Mouse (Mus musculus): ENCODE results near the gene Pdcd4. TPM values are rescaled to one million over a fixed set of nuclear protein-coding genes. Genes with fewer than 3 reads are reported as not detected.

Gene Pdcd4
- polyA plus RNA-seq, 1 experiment from 2014 or later = 62.0 TPM

DNA sequence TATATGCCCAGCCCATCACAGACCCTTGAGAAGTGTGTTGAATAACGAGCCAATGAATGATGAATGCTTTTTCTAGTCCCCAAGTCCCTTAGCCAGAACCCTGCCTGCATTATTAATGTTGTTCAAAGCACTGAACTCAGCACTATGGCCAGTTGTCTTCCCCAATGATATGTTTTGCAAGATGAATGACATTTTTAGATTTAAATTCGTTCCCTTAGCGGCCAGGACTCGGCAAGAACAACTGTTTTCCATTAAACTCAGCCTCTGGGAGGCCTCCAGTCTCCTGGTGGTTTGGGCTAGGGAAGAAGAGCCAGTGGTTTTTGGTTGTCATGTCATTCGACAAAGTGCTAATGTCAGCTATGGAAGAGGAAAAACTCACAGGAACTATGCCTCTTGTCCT is 10.2 kb upstream of the Pdcd4 start:
- Histone ChIP-seq H3K4me2 (ENCODE audit: low read depth) (no peak overlapping the region), H3K4me3 (ENCODE audit: low read depth, low read length) (no peak overlapping the region), H3K9me3 (ENCODE audit: control insufficient read depth, low read length) (no peaks in the 10 kb centered on the region), H3K36me3 (ENCODE audit: control insufficient read depth, insufficient read depth, low read length) (no peaks in the 10 kb centered on the region), H3K9ac (ENCODE audit: low read length) (no peak overlapping the region), H3K4me1 (ENCODE audit: control insufficient read depth, insufficient read depth, low read length) (no peaks in the 10 kb centered on the region), H3K27ac (ENCODE audit: low read depth, low read length) (no peak overlapping the region), H3K27me3 (ENCODE audit: control insufficient read depth, insufficient read depth, low read length) (no peaks in the 10 kb centered on the region)
- no peak for ATAC-seq (ENCODE audit: insufficient read depth, low FRiP score, low TSS enrichment)
- 52% methylated on average over 5 of the region's 5 CpGs for WGBS
- DNase-seq (ENCODE audit: low spot score) = no peak

DNA sequence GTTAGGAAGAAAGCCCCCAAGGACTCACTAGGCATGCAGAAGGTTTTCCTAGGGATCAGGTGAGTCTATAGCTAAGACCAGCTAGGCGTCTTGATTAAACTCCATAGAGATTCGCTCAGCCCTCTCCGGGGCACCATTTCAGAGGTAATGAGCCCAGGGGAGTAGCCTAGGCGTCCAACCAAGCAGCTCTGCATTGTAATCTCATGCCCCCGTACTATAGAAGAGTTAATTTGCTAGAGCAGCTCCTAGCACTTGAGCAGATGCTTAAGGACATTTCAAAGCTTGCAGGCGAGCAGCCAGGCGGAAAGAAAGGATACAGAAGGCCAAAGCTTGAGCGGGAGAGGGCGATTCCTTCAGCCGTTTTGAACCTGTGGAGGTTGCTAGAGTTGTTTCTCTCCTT is 6.6 kb upstream of the Pdcd4 start:
- Histone ChIP-seq H3K4me2 (ENCODE audit: low read depth) (no peak overlapping the region), H3K9ac (ENCODE audit: low read length) (no peak overlapping the region), H3K9me3 (ENCODE audit: control insufficient read depth, low read length) (no peaks in the 10 kb centered on the region), H3K36me3 (ENCODE audit: control insufficient read depth, insufficient read depth, low read length) (no peaks in the 10 kb centered on the region), H3K4me3 (ENCODE audit: low read depth, low read length) (no peak overlapping the region), H3K27ac (ENCODE audit: low read depth, low read length) (no peak overlapping the region), H3K27me3 (ENCODE audit: control insufficient read depth, insufficient read depth, low read length) (no peaks in the 10 kb centered on the region), H3K4me1 (ENCODE audit: control insufficient read depth, insufficient read depth, low read length) (no peaks in the 10 kb centered on the region)
- ATAC-seq (ENCODE audit: insufficient read depth, low FRiP score, low TSS enrichment) = no peak
- no peak for DNase-seq (ENCODE audit: low spot score)
- WGBS = 63% methylated on average over 10 of the region's 10 CpGs

DNA sequence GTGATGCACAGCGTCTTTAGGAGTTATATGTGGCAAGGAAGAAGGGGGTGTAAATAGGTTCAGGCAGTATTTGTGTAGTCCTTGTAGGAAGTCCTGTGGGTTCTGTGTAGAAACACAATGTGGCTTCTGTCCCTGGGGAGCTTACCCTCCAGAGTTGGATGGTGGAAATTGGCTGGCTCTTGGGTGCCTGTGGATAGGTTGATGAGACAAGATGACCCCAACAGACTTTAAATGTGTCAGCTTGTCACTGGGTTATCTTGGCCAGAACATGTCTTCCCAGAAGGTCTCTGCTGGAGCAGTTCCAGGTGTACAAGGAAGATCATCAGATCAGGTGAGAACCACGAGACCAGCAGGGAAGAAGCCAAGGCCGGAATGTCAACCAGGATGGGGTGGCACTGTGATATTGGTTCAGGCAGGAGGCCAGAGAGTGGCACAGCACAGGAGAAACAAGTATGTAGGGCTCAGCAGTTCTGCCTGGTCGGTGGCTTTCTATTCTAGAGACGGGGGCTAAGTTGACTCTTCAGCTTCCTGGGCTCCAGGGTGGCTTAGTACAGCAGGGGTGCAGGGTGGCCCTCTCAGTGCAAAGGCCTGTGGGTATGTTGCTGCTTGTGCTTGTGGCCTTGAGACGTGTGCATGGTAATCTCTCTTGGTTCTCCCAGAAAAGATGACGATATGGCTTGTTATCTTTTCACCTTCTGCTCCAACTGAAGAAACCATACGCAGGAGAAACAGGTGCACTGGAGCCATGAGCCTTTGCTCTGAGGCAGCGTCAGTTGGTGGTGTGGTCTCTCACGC is 5.3 kb upstream of the Pdcd4 start:
- H3K36me3 ChIP-seq (ENCODE audit: control insufficient read depth, insufficient read depth, low read length) = no peaks in the 10 kb centered on the region
- H3K4me3 ChIP-seq (ENCODE audit: low read depth, low read length) = no peak overlapping the region
- no peak for ATAC-seq (ENCODE audit: insufficient read depth, low FRiP score, low TSS enrichment)
- no peak overlapping the region for H3K4me2 ChIP-seq (ENCODE audit: low read depth)
- H3K4me1 ChIP-seq (ENCODE audit: control insufficient read depth, insufficient read depth, low read length) = no peaks in the 10 kb centered on the region
- H3K9me3 ChIP-seq (ENCODE audit: control insufficient read depth, low read length) = no peaks in the 10 kb centered on the region
- no peak for DNase-seq (ENCODE audit: low spot score)
- H3K27me3 ChIP-seq (ENCODE audit: control insufficient read depth, insufficient read depth, low read length) = no peaks in the 10 kb centered on the region
- 90% methylated on average over 10 of the region's 10 CpGs for WGBS
- H3K9ac ChIP-seq (ENCODE audit: low read length) = no peak overlapping the region
- H3K27ac ChIP-seq (ENCODE audit: low read depth, low read length) = no peak overlapping the region

DNA sequence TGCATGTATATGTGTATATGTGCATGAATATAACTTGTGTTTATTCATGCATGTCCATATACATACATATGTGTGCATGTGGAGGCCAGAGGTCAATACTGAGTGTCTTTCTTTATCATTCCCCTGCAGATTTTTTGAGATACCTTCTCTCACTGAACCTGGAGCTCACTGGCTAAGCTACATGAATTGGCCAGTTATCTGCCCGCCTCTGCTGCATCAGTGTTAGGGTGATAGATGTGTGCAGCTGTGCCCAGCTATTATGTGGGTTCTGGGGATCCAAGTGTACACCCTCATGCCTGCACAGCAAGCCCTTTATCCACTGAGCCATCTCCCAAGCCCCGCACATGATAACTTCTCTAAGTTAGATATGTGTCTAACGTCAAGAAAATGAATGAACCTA is 4.2 kb upstream of the Pdcd4 start:
- Histone ChIP-seq H3K9ac (ENCODE audit: low read length) (no peak overlapping the region), H3K4me3 (ENCODE audit: low read depth, low read length) (no peak overlapping the region), H3K4me1 (ENCODE audit: control insufficient read depth, insufficient read depth, low read length) (no peaks in the 10 kb centered on the region), H3K36me3 (ENCODE audit: control insufficient read depth, insufficient read depth, low read length) (no peaks in the 10 kb centered on the region), H3K27ac (ENCODE audit: low read depth, low read length) (no peak overlapping the region), H3K9me3 (ENCODE audit: control insufficient read depth, low read length) (no peaks in the 10 kb centered on the region), H3K27me3 (ENCODE audit: control insufficient read depth, insufficient read depth, low read length) (no peaks in the 10 kb centered on the region), H3K4me2 (ENCODE audit: low read depth) (no peak overlapping the region)
- ATAC-seq (ENCODE audit: insufficient read depth, low FRiP score, low TSS enrichment) (no peak), DNase-seq (ENCODE audit: low spot score) (no peak)
- WGBS = 86% methylated on average over 3 of the region's 3 CpGs

DNA sequence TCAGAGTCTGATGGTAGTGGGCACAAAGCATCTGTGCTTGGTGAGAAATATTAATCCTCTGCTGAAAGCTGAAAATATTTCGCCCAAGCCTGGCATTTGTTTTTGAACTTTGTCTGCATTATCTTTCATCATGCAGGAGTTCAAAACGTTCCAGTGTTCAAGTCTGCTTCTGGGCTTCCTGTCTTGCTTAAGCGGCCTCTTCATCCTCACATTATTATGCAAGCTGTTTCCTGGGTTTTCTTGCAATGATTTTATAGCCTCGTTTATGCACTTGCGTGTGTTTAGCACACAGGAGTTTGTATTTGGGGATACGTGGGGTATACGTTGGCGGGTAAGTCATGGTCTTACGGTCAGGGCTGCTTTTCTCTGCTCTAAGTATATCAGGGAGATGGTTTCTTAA is 3.7 kb upstream of the Pdcd4 start:
- no peak overlapping the region for H3K27ac ChIP-seq (ENCODE audit: low read depth, low read length)
- no peak for ATAC-seq (ENCODE audit: insufficient read depth, low FRiP score, low TSS enrichment)
- no peak overlapping the region for H3K9ac ChIP-seq (ENCODE audit: low read length)
- no peak for DNase-seq (ENCODE audit: low spot score)
- H3K36me3 ChIP-seq (ENCODE audit: control insufficient read depth, insufficient read depth, low read length) = no peaks in the 10 kb centered on the region
- WGBS = 86% methylated on average over 9 of the region's 9 CpGs
- H3K4me3 ChIP-seq (ENCODE audit: low read depth, low read length) = no peak overlapping the region
- no peaks in the 10 kb centered on the region for H3K4me1 ChIP-seq (ENCODE audit: control insufficient read depth, insufficient read depth, low read length)
- H3K27me3 ChIP-seq (ENCODE audit: control insufficient read depth, insufficient read depth, low read length) = no peaks in the 10 kb centered on the region
- no peaks in the 10 kb centered on the region for H3K9me3 ChIP-seq (ENCODE audit: control insufficient read depth, low read length)
- no peak overlapping the region for H3K4me2 ChIP-seq (ENCODE audit: low read depth)

DNA sequence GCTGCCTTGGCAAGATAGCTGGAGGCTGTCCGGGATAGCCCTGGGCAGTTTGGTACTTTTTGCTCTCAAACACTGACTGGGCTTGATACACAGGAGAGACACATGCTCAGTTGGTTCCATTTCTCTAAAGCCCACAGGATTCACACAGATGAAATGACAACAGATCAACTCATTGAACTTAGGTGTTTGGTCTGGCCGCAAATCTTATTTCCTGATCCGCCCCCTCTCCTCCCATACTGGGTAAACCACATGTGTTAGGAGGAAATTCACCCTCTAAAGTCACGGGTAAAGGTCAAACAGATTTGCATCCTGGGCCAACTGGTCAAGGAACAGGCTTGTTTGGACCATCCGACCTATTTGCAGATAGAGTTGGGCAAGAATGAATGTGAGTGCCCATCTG is 2.5 kb upstream of the Pdcd4 start:
- H3K9me3 ChIP-seq (ENCODE audit: control insufficient read depth, low read length) = no peaks in the 10 kb centered on the region
- H3K9ac ChIP-seq (ENCODE audit: low read length) = no peak overlapping the region
- no peak for DNase-seq (ENCODE audit: low spot score)
- no peaks in the 10 kb centered on the region for H3K4me1 ChIP-seq (ENCODE audit: control insufficient read depth, insufficient read depth, low read length)
- ATAC-seq (ENCODE audit: insufficient read depth, low FRiP score, low TSS enrichment) = no peak
- no peaks in the 10 kb centered on the region for H3K36me3 ChIP-seq (ENCODE audit: control insufficient read depth, insufficient read depth, low read length)
- no peaks in the 10 kb centered on the region for H3K27me3 ChIP-seq (ENCODE audit: control insufficient read depth, insufficient read depth, low read length)
- WGBS = 72% methylated on average over 5 of the region's 5 CpGs
- H3K27ac ChIP-seq (ENCODE audit: low read depth, low read length) = no peak overlapping the region
- H3K4me3 ChIP-seq (ENCODE audit: low read depth, low read length) = no peak overlapping the region
- no peak overlapping the region for H3K4me2 ChIP-seq (ENCODE audit: low read depth)

DNA sequence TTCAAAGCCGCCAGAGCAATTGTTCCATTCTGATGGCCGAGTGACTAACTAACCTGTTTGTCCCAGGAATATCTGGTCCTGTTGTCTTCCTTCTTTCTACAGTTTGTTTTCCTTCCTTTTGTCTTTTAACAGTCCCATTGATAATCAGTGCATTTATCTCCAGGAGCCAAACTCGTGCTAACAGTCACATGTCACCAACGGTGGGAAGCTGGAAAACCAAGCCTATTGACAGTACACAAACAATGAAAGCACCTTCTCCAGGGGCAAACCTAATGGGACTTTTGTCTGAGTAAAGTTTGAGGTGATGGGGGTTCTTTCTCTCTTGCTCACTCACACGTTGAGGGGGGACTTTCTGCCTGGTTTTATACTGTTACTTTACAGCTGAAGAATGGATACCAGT is 1.8 kb upstream of the Pdcd4 start:
- no peak for ATAC-seq (ENCODE audit: insufficient read depth, low FRiP score, low TSS enrichment)
- DNase-seq (ENCODE audit: low spot score) = no peak
- Histone ChIP-seq H3K36me3 (ENCODE audit: control insufficient read depth, insufficient read depth, low read length) (no peaks in the 10 kb centered on the region), H3K4me1 (ENCODE audit: control insufficient read depth, insufficient read depth, low read length) (no peaks in the 10 kb centered on the region), H3K4me2 (ENCODE audit: low read depth) (no peak overlapping the region), H3K27me3 (ENCODE audit: control insufficient read depth, insufficient read depth, low read length) (no peaks in the 10 kb centered on the region), H3K4me3 (ENCODE audit: low read depth, low read length) (no peak overlapping the region), H3K9me3 (ENCODE audit: control insufficient read depth, low read length) (no peaks in the 10 kb centered on the region), H3K27ac (ENCODE audit: low read depth, low read length) (no peak overlapping the region), H3K9ac (ENCODE audit: low read length) (no peak overlapping the region)
- 63% methylated on average over 5 of the region's 5 CpGs for WGBS

DNA sequence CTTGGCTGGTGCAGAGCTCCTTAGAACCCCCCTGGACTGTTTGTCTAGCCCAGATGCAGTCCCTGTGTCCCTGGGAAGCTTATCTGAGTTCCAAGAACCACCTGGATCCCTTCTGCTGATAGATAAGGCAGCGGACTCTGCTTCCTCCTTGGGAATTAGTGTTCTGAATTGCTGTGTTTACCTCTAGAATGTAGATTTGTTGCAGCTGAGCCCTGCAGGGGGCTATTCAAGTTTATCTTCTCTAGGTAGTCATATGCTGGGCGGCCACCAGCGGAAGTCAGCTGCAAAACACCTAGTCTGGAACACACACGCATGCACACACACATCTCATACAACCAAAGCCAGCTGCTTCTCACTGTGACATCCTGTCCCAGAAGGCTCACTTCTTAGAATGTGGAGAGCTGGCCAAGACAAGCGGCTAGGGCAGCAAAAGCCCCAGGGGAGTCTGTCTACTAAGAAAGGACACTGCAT is 1.2 kb upstream of the Pdcd4 start:
- Histone ChIP-seq H3K4me3 (ENCODE audit: low read depth, low read length) (no peak overlapping the region), H3K27ac (ENCODE audit: low read depth, low read length) (no peak overlapping the region), H3K9ac (ENCODE audit: low read length) (no peak overlapping the region), H3K36me3 (ENCODE audit: control insufficient read depth, insufficient read depth, low read length) (no peaks in the 10 kb centered on the region), H3K4me1 (ENCODE audit: control insufficient read depth, insufficient read depth, low read length) (no peaks in the 10 kb centered on the region), H3K9me3 (ENCODE audit: control insufficient read depth, low read length) (no peaks in the 10 kb centered on the region), H3K4me2 (ENCODE audit: low read depth) (no peak overlapping the region), H3K27me3 (ENCODE audit: control insufficient read depth, insufficient read depth, low read length) (no peaks in the 10 kb centered on the region)
- ATAC-seq (ENCODE audit: insufficient read depth, low FRiP score, low TSS enrichment) = no peak
- no peak for DNase-seq (ENCODE audit: low spot score)
- WGBS = 78% methylated on average over 5 of the region's 5 CpGs

DNA sequence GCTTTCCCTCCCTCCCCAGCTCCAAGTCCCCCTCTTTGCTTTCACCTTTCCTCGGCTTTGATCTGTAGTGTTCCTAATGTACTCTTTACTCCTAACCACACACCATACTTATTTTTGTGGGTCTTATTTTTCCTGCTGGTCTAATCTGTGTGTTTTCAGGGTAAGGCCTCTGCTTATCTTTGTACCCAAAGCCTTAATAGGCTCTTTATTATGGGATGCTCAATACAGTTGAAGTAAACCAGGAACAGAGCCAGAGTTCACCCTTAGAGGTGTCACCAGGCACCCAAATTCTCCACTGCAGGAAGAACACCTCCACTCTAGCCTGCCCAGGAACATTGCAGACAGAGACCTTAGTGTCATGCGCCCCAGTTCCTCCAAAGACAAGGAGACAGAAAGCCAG is 462 bp upstream of the Pdcd4 start:
- H3K4me3 ChIP-seq (ENCODE audit: low read depth, low read length) = no peak overlapping the region
- no peak for DNase-seq (ENCODE audit: low spot score)
- no peak overlapping the region for H3K9ac ChIP-seq (ENCODE audit: low read length)

More for the DNA sequence above, 462 bp upstream of the Pdcd4 start:
- Histone ChIP-seq H3K36me3 (ENCODE audit: control insufficient read depth, insufficient read depth, low read length) (no peaks in the 10 kb centered on the region), H3K27ac (ENCODE audit: low read depth, low read length) (no peak overlapping the region), H3K4me2 (ENCODE audit: low read depth) (no peak overlapping the region), H3K27me3 (ENCODE audit: control insufficient read depth, insufficient read depth, low read length) (no peaks in the 10 kb centered on the region), H3K4me1 (ENCODE audit: control insufficient read depth, insufficient read depth, low read length) (no peaks in the 10 kb centered on the region), H3K9me3 (ENCODE audit: control insufficient read depth, low read length) (no peaks in the 10 kb centered on the region)
- 93% methylated on average over 2 of the region's 2 CpGs for WGBS
- ATAC-seq (ENCODE audit: insufficient read depth, low FRiP score, low TSS enrichment) = no peak
